Mouse (Mus musculus): ENCODE measurements around the gene Cdkn1b. TPM values are rescaled to one million over a fixed set of nuclear protein-coding genes. Genes with fewer than 3 reads are reported as not detected.

The Cdkn1b gene
- total RNA-seq, 2 experiments from 2014 or later, result 47.0 to 51.8 TPM

DNA sequence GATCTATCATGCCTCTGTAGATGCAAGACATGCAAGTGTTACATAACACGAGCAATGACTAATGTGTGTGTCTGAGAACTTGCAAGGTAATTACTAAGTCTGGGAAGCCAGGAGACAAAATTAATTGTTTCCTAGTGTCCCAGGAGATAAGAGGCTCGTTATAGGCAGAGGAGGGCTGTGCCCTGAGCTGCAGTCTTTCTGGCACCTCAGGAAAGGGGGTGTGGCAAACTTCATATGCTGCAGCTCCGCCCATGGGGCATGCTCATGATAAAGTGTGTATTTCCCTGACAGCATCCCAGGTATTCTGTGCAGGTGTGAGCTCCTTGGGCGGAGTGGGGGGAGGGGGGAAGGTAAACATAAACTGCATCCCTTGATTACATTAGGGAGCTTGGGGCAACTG, 51.9 kb downstream of the Cdkn1b start:
- DNase-seq, result no peak

Other genes starting within 250 kb of the Cdkn1b start
- 10 to 100 TPM; 15.1 to 18.4 TPM for gene Dusp16, start 127.8 kb upstream of the Cdkn1b start, total RNA-seq (2021)
- gene Crebl2, start 90.2 kb upstream of the Cdkn1b start, total RNA-seq (2021), result 1 to 10 TPM; 3.9 to 4.6 TPM
- gene Gpr19, start 21.8 kb upstream of the Cdkn1b start, total RNA-seq (2021), result 1 to 10 TPM; 6.4 to 6.8 TPM
- gene Apold1, start 61.3 kb downstream of the Cdkn1b start, total RNA-seq (2021), result 1 to 10 TPM; 3.7 to 5.2 TPM
- gene Ddx47, start 91.2 kb downstream of the Cdkn1b start, total RNA-seq (2021), result 10 to 100 TPM; 33.1 to 33.5 TPM
- under 1 TPM; 0.56 to 0.66 TPM for gene Gprc5a, start 145.2 kb downstream of the Cdkn1b start, total RNA-seq (2021)
- gene Gprc5d, start 197.9 kb downstream of the Cdkn1b start, total RNA-seq (2021), result not detected